Mouse (Mus musculus) forebrain, embryonic 14.5 days (tissue): Measurements from ENCODE around the gene Tmprss4. TPM values are rescaled to one million over a fixed set of nuclear protein-coding genes. Genes with fewer than 3 reads are reported as not detected.
A peak's percentile ranks its signal among the peaks of the same experiment; 100 is the strongest.

Source experiments
- ATAC-seq: fragments of 200-750 bp; cut with Nextera tagmentation; 2 replicates; pipeline ENCODE4 v1.8.0; 2017; ENCODE audit warnings: mild to moderate bottlenecking, moderate library complexity
- DNase-seq: peaks from one replicate; pipeline ENCODE4 v3.0.0-alpha.2; 2015; ENCODE audit warnings: low spot score
- H3K27ac ChIP-seq: fragments of 300-500 bp; sonication (generic); 2 replicates; pipeline ENCODE4 v1.5.1; 2014; ENCODE audit warnings: low read depth, mild to moderate bottlenecking, control low read depth, low read length, moderate library complexity
- H3K27me3 ChIP-seq: fragments of 300-500 bp; sonication (generic); replicated peaks from 2 replicates; pipeline ENCODE4 v1.6.1; 2014; ENCODE audit warnings: low read length, control low read depth, mixed read lengths; ENCODE audit not compliant: control insufficient read depth, insufficient read depth
- H3K36me3 ChIP-seq: fragments of 300-500 bp; sonication (generic); 2 replicates; pipeline ENCODE4 v1.6.1; 2014; ENCODE audit warnings: low read length, control low read depth; ENCODE audit not compliant: control insufficient read depth, insufficient read depth
- H3K4me1 ChIP-seq: fragments of 300-500 bp; sonication (generic); 2 replicates; pipeline ENCODE4 v1.6.1; 2014; ENCODE audit warnings: antibody characterized with exemption, low read length, control low read depth; ENCODE audit not compliant: control insufficient read depth, insufficient read depth
- H3K4me2 ChIP-seq: fragments of 300-500 bp; sonication (generic); 2 replicates; pipeline ENCODE4 v1.6.1; 2014; ENCODE audit warnings: mild to moderate bottlenecking, control low read depth, low read length
- H3K4me3 ChIP-seq: fragments of 300-500 bp; sonication (generic); 2 replicates; pipeline ENCODE4 v1.5.1; 2014; ENCODE audit warnings: low read depth, low read length, control low read depth
- H3K9ac ChIP-seq: fragments of 300-500 bp; sonication (generic); 2 replicates; pipeline ENCODE4 v1.6.1; 2014; ENCODE audit warnings: mild to moderate bottlenecking, low read length, control low read depth, moderate library complexity
- H3K9me3 ChIP-seq: fragments of 300-500 bp; sonication (generic); replicated peaks from 2 replicates; pipeline ENCODE4 v1.6.1; 2016; ENCODE audit warnings: low read length, control low read depth, mixed read lengths; ENCODE audit not compliant: control insufficient read depth
- WGBS: fragments of 180-500 bp; shearing (Covaris S2); extraction: QIAGEN DNeasy Blood & Tissue Kit; methylation state at CpG from one replicate; pipeline ENCODE4 v1.1.7; 2014; 5-methylcytosine and 5-hydroxymethylcytosine counted together
- polyA plus RNA-seq: library from polyadenylated mRNA; unstranded; fragments of >200 nt; fragmentation: Nextera tagmentation; extraction: Ambion mirVana; gene quantifications from 2 replicates; pipeline ENCODE4 v1.2.1, GENCODE M21; 2014

Gene Tmprss4
- polyA plus RNA-seq, 1 experiment from 2014 or later: not detected

DNA sequence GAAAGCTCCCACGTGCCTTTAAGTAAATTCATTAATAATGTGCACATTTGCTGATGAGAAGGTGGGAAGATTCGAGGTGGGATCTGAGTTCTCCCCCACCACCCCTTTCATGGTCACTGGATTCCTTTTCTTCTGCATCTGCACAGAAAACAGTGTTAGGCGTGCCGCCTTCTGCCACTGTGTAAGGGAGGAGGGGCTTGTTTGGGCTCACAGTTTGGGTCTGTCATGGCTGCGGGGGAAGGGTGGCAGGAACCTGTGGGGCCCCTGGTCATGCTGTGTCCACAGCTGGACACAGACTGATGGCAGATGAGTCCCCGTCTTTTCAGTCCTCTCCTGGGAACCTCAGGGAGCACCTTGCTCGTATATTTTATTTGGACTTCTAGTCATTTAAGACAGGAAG is 32.9 kb upstream of the Tmprss4 start:
- WGBS: 44% methylated on average over 7 of the region's 7 CpGs
- H3K27ac ChIP-seq: no peak overlapping the region

DNA sequence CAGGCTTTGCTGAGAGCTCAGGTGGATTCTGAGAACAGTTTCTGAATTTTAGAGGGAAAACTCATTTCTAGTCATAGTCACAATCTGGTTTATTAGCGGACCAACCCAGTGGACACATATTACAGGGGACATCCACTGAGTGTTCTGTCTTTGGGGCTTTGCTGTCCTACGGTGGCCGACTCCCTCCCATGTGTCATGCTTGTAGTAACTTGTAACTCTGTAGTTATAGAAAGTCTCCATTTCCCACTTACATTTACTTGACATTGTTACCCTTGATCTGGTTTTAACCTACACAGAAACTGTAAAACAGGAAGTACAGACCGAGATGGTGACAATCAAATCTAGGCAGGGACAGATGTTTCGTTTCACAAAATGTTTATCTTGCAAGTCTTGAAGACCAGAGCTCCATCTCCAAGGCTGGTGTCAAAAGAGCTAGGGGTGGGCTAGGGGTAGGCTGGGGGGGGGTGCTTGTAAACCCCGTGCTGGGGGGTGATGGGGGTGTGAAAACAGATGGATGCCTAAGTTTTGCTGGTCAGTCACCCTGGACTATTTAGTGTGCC is 31.9 kb upstream of the Tmprss4 start:
- Histone ChIP-seq H3K4me1 (no peaks in the 10 kb centered on the region), H3K27ac (no peak overlapping the region), H3K9me3 (no peaks in the 10 kb centered on the region), H3K27me3 (no peaks in the 10 kb centered on the region), H3K36me3 (no peaks in the 10 kb centered on the region), H3K4me2 (no peak overlapping the region), H3K9ac (no peak overlapping the region), H3K4me3 (no peak overlapping the region)
- no peak for DNase-seq
- no peak for ATAC-seq
- WGBS: 85% methylated on average over 6 of the region's 6 CpGs

More for the DNA sequence above, 32.9 kb upstream of the Tmprss4 start:
- DNase-seq: no peak
- H3K4me2 ChIP-seq: no peak overlapping the region
- H3K27me3 ChIP-seq: no peaks in the 10 kb centered on the region
- H3K9me3 ChIP-seq: no peaks in the 10 kb centered on the region
- H3K4me3 ChIP-seq: no peak overlapping the region
- ATAC-seq: no peak
- H3K36me3 ChIP-seq: no peaks in the 10 kb centered on the region
- no peak overlapping the region for H3K9ac ChIP-seq
- no peaks in the 10 kb centered on the region for H3K4me1 ChIP-seq

DNA sequence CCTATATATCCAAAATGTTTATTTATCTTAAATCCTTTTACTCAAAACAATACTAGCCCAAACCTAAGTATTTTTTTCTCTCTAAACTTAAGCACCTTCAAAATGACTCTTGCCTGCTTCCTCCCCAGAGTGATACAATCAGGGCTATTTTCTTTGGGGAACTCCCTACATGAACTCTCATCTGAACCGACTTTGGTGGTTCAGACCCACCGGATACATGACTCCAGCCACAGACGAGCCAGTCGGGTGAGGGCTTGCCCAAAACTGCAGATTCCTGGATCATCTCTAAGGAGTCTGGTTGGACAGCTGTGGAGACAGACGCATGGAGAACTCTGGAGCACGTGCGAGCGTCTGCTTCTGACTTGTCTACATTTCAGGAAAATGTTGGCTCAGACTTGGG is 25.5 kb upstream of the Tmprss4 start:
- ATAC-seq: no peak
- 90% methylated on average over 8 of the region's 8 CpGs for WGBS
- H3K4me1 ChIP-seq: no peaks in the 10 kb centered on the region

DNA sequence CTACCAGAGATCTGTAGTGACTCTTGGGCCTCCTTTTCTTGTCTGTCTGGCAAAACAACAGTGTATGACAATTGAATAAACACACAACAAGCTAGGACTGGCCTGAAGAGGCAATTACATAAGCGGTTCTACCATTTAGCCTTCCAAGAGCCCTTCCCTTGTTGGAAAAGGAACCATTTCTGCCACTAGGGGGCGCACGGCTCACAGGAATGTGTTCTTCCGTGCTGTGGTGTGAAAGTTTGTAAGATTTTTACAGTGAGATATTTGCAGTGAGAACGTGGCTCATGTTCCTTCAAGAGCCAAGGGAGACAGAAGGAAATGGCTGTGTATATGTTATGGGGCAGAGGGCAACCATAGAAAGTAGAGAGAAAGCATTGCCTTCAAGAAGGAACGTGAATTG is 17.7 kb upstream of the Tmprss4 start:
- Histone ChIP-seq H3K9ac (no peak overlapping the region), H3K36me3 (no peaks in the 10 kb centered on the region), H3K27me3 (no peaks in the 10 kb centered on the region), H3K27ac (no peak overlapping the region), H3K4me3 (no peak overlapping the region), H3K4me2 (no peak overlapping the region), H3K9me3 (no peaks in the 10 kb centered on the region), H3K4me1 (no peaks in the 10 kb centered on the region)
- WGBS: 17% methylated on average over 6 of the region's 6 CpGs
- peak; percentile 91 for DNase-seq
- peak; percentile 42; the same call in 1 of the 2 replicates for ATAC-seq

More for the DNA sequence above, 25.5 kb upstream of the Tmprss4 start:
- Histone ChIP-seq H3K27me3 (no peaks in the 10 kb centered on the region), H3K9me3 (no peaks in the 10 kb centered on the region), H3K4me2 (no peak overlapping the region), H3K4me3 (no peak overlapping the region), H3K9ac (no peak overlapping the region), H3K36me3 (no peaks in the 10 kb centered on the region), H3K27ac (no peak overlapping the region)
- no peak for DNase-seq

GRCm38 (mm10) chr9:45219644-45220043 is 15.8 kb upstream of the Tmprss4 start:
- Histone ChIP-seq H3K27ac (no peak overlapping the region), H3K9me3 (no peaks in the 10 kb centered on the region), H3K9ac (no peak overlapping the region), H3K4me3 (no peak overlapping the region), H3K4me2 (no peak overlapping the region), H3K27me3 (no peaks in the 10 kb centered on the region), H3K36me3 (no peaks in the 10 kb centered on the region), H3K4me1 (no peaks in the 10 kb centered on the region)
- DNase-seq (no peak), ATAC-seq (no peak)
- 88% methylated on average over 3 of the region's 3 CpGs for WGBS

DNA sequence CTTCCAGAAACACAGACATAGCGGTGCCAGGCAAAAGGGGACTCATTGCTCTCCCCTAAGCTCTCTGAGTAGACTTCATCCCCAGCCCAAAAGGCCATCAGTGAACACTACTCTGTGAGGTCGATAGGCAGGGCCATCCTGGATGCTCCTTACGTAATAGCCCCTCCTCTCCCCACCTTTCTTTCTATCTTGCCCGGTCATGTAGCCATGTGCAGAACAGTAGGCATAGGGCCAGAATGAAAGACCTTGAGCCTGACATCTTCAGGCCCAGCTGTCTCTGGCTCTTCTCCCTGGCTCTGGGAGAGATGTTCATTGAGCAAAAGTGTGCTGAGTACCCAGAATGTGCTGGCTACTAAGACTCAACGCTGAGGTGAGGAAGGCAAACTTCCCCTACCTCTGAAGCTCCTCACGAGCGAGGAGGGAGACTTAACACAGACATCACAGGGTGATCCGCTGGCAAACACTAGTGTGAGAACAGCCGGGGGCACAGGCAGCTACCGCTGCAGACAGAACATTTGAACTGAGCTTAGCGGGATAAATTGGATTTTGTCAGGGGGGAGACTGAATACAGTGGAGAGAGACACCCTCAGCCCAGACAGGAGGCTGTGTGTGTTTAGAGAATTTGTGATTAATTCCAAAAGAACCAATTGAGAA is 11.8 kb upstream of the Tmprss4 start:
- Histone ChIP-seq H3K36me3 (no peaks in the 10 kb centered on the region), H3K4me3 (no peak overlapping the region), H3K4me2 (no peak overlapping the region), H3K9me3 (no peaks in the 10 kb centered on the region), H3K27ac (no peak overlapping the region), H3K9ac (no peak overlapping the region), H3K27me3 (no peaks in the 10 kb centered on the region), H3K4me1 (no peaks in the 10 kb centered on the region)
- no peak for DNase-seq
- ATAC-seq: no peak
- 71% methylated on average over 11 of the region's 11 CpGs for WGBS

DNA sequence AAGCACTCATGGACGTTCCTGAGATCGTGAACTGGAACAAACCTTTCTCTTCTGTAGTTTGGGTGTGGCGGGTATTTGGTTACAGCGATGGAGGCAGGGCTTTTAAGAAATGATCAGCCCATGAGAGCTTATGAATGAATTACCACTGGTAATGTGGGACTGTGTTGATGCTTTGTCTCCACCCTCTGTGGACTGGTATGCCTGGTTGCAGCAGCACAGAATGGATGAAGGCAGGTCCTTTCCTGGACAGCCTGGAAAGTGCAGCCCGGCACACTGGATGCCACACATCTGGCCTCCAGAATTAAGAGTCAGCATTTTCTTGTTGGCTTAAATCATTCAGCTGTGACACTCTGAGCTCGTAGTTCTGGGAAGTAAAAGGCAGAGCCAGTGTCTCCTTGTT is 8.1 kb upstream of the Tmprss4 start:
- WGBS: 76% methylated on average over 6 of the region's 6 CpGs
- H3K27me3 ChIP-seq: no peaks in the 10 kb centered on the region
- H3K9ac ChIP-seq: no peak overlapping the region
- H3K9me3 ChIP-seq: no peaks in the 10 kb centered on the region
- H3K4me3 ChIP-seq: no peak overlapping the region
- ATAC-seq (no peak), DNase-seq (no peak)
- no peak overlapping the region for H3K27ac ChIP-seq
- H3K36me3 ChIP-seq: no peaks in the 10 kb centered on the region
- H3K4me1 ChIP-seq: no peaks in the 10 kb centered on the region
- H3K4me2 ChIP-seq: no peak overlapping the region

DNA sequence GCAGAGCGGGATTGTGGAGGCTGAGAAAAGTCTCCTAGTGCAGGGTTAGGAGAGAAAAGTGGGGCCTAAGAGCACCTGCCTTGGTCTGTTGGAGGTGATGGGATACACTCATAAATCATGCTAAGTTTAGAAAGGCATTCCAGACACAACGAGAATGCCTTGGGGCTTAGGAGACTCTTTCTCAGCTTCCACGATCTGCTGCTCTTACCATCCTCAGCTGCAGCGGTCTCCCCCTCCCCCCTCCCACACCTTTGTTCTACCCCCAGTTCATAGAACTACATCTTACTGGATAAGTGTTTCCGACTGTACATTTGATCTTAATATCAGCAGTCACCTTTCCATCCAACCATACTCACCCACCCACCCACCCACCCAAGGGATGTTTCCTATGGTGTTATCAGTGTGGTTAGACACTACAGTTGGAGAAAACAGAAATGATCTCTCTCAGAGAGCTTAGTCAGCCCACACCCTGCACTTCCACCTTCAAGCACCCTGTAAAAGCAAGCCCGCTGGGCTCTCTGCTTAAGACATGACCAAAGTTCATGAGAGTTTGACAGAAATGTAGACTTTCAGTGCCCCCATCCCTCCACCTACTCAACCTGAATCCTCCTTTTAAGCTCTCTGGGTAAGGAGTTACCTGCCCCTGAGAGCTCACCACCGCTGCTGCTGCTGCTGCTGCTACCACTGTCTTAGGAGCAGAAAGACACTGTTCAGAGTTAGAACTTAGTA is 3.3 kb upstream of the Tmprss4 start:
- Histone ChIP-seq H3K4me2 (no peak overlapping the region), H3K9me3 (no peaks in the 10 kb centered on the region), H3K4me3 (no peak overlapping the region), H3K4me1 (no peaks in the 10 kb centered on the region), H3K27me3 (no peaks in the 10 kb centered on the region), H3K9ac (no peak overlapping the region), H3K36me3 (no peaks in the 10 kb centered on the region), H3K27ac (no peak overlapping the region)
- WGBS: 84% methylated on average over 7 of the region's 7 CpGs
- no peak for ATAC-seq
- DNase-seq: no peak

- DNase-seq: no peak
Observed at GRCm38 (mm10) chr9:45206121-45206520, 2.2 kb upstream of the Tmprss4 start.

More at GRCm38 (mm10) chr9:45206121-45206520, 2.2 kb upstream of the Tmprss4 start:
- ATAC-seq: no peak
- H3K4me3 ChIP-seq: no peak overlapping the region
- no peak overlapping the region for H3K27ac ChIP-seq
- no peak overlapping the region for H3K4me2 ChIP-seq
- WGBS: 70% methylated on average over 4 of the region's 4 CpGs
- H3K4me1 ChIP-seq: no peaks in the 10 kb centered on the region
- no peaks in the 10 kb centered on the region for H3K9me3 ChIP-seq
- no peaks in the 10 kb centered on the region for H3K36me3 ChIP-seq
- no peak overlapping the region for H3K9ac ChIP-seq
- H3K27me3 ChIP-seq: no peaks in the 10 kb centered on the region
